Mouse (Mus musculus): ENCODE measurements around the gene Agap1. TPM values are rescaled to one million over a fixed set of nuclear protein-coding genes. Genes with fewer than 3 reads are reported as not detected.
A peak's percentile ranks its signal among the peaks of the same experiment; 100 is the strongest.

Agap1 gene
- polyA plus RNA-seq, 1 experiment from 2014 or later, result 31.9 TPM

GRCm38 (mm10) chr1:89822431-89822830, 367.8 kb downstream of the Agap1 start:
- Histone ChIP-seq H3K4me2 (ENCODE audit: low read length) (no peak overlapping the region), H3K9me3 (ENCODE audit: control insufficient read depth, low read length) (no peaks in the 10 kb centered on the region), H3K9ac (ENCODE audit: low read depth, low read length) (no peak overlapping the region), H3K36me3 (ENCODE audit: control insufficient read depth, insufficient read depth, low read length) (no peaks in the 10 kb centered on the region), H3K4me3 (ENCODE audit: low read length) (no peak overlapping the region), H3K27me3 (replicated peaks; ENCODE audit: control insufficient read depth, insufficient read depth, low read length) (no peaks in the 10 kb centered on the region), H3K27ac (ENCODE audit: low read depth, low read length) (no peak overlapping the region), H3K4me1 (ENCODE audit: control insufficient read depth, insufficient read depth, low read depth, low read length) (peaks cover 3% of the 10 kb centered on the region; the same call in 1 of the 2 replicates)
- WGBS, result 84% methylated on average over 3 of the region's 3 CpGs
- ATAC-seq, result no peak

- Histone ChIP-seq H3K27me3 (replicated peaks; ENCODE audit: control insufficient read depth, insufficient read depth, low read length) (no peaks in the 10 kb centered on the region), H3K27ac (ENCODE audit: low read depth, low read length) (no peak overlapping the region), H3K9me3 (ENCODE audit: control insufficient read depth, low read length) (no peaks in the 10 kb centered on the region), H3K4me2 (ENCODE audit: low read length) (no peak overlapping the region), H3K9ac (ENCODE audit: low read depth, low read length) (no peak overlapping the region), H3K4me3 (ENCODE audit: low read length) (no peak overlapping the region), H3K36me3 (ENCODE audit: control insufficient read depth, insufficient read depth, low read length) (no peaks in the 10 kb centered on the region), H3K4me1 (ENCODE audit: control insufficient read depth, insufficient read depth, low read depth, low read length) (peaks cover 3% of the 10 kb centered on the region; the same call in 1 of the 2 replicates)
- no peak for ATAC-seq
- 86% methylated on average over 7 of the region's 7 CpGs for WGBS
Measured at GRCm38 (mm10) chr1:89823036-89823435, 368.4 kb downstream of the Agap1 start.

GRCm38 (mm10) chr1:89827051-89827450, 372.4 kb downstream of the Agap1 start:
- no peak overlapping the region for H3K4me2 ChIP-seq (ENCODE audit: low read length)
- no peaks in the 10 kb centered on the region for H3K27me3 ChIP-seq (replicated peaks; ENCODE audit: control insufficient read depth, insufficient read depth, low read length)
- H3K9ac ChIP-seq (ENCODE audit: low read depth, low read length), result no peak overlapping the region
- no peak overlapping the region for H3K4me3 ChIP-seq (ENCODE audit: low read length)
- ATAC-seq, result no peak
- no peak overlapping the region for H3K27ac ChIP-seq (ENCODE audit: low read depth, low read length)
- H3K4me1 ChIP-seq (ENCODE audit: control insufficient read depth, insufficient read depth, low read depth, low read length), result peaks cover 3% of the 10 kb centered on the region; the same call in 1 of the 2 replicates
- peaks cover 3% of the 10 kb centered on the region; the same call in 1 of the 2 replicates for H3K36me3 ChIP-seq (ENCODE audit: control insufficient read depth, insufficient read depth, low read length)
- H3K9me3 ChIP-seq (ENCODE audit: control insufficient read depth, low read length), result no peaks in the 10 kb centered on the region
- 50% methylated on average over 3 of the region's 3 CpGs for WGBS

GRCm38 (mm10) chr1:89831095-89831494, 376.5 kb downstream of the Agap1 start:
- H3K36me3 ChIP-seq (ENCODE audit: control insufficient read depth, insufficient read depth, low read length), result peaks cover 5% of the 10 kb centered on the region; the same call in 1 of the 2 replicates
- H3K4me1 ChIP-seq (ENCODE audit: control insufficient read depth, insufficient read depth, low read depth, low read length), result no peaks in the 10 kb centered on the region
- ATAC-seq, result no peak
- no peak overlapping the region for H3K4me2 ChIP-seq (ENCODE audit: low read length)
- no peak overlapping the region for H3K4me3 ChIP-seq (ENCODE audit: low read length)
- no peak overlapping the region for H3K9ac ChIP-seq (ENCODE audit: low read depth, low read length)
- WGBS, result 90% methylated on average over 1 of the region's 1 CpGs
- no peak overlapping the region for H3K27ac ChIP-seq (ENCODE audit: low read depth, low read length)
- no peaks in the 10 kb centered on the region for H3K27me3 ChIP-seq (replicated peaks; ENCODE audit: control insufficient read depth, insufficient read depth, low read length)
- H3K9me3 ChIP-seq (ENCODE audit: control insufficient read depth, low read length), result no peaks in the 10 kb centered on the region

- Histone ChIP-seq H3K9ac (ENCODE audit: low read depth, low read length) (no peak overlapping the region), H3K9me3 (ENCODE audit: control insufficient read depth, low read length) (no peaks in the 10 kb centered on the region), H3K36me3 (ENCODE audit: control insufficient read depth, insufficient read depth, low read length) (peaks cover 16% of the 10 kb centered on the region; the same call in 1 of the 2 replicates), H3K4me1 (ENCODE audit: control insufficient read depth, insufficient read depth, low read depth, low read length) (peaks cover 20% of the 10 kb centered on the region), H3K27me3 (replicated peaks; ENCODE audit: control insufficient read depth, insufficient read depth, low read length) (no peaks in the 10 kb centered on the region; the same call in 1 of the 2 replicates), H3K27ac (ENCODE audit: low read depth, low read length) (no peak overlapping the region), H3K4me3 (ENCODE audit: low read length) (no peak overlapping the region), H3K4me2 (ENCODE audit: low read length) (no peak overlapping the region)
- 69% methylated on average over 9 of the region's 9 CpGs for WGBS
- ATAC-seq, result no peak
Measured at GRCm38 (mm10) chr1:89844064-89844463, 389.5 kb downstream of the Agap1 start.

- H3K9ac ChIP-seq (ENCODE audit: low read depth, low read length), result no peak overlapping the region
- no peak overlapping the region for H3K4me3 ChIP-seq (ENCODE audit: low read length)
- H3K9me3 ChIP-seq (ENCODE audit: control insufficient read depth, low read length), result no peaks in the 10 kb centered on the region
- no peaks in the 10 kb centered on the region; the same call in 1 of the 2 replicates for H3K27me3 ChIP-seq (replicated peaks; ENCODE audit: control insufficient read depth, insufficient read depth, low read length)
- WGBS, result 74% methylated on average over 4 of the region's 4 CpGs
- H3K4me2 ChIP-seq (ENCODE audit: low read length), result no peak overlapping the region
- peaks cover 32% of the 10 kb centered on the region for H3K4me1 ChIP-seq (ENCODE audit: control insufficient read depth, insufficient read depth, low read depth, low read length)
- no peak overlapping the region for H3K27ac ChIP-seq (ENCODE audit: low read depth, low read length)
- peaks cover 7% of the 10 kb centered on the region; the same call in 1 of the 2 replicates for H3K36me3 ChIP-seq (ENCODE audit: control insufficient read depth, insufficient read depth, low read length)
- ATAC-seq, result no peak
Measured at GRCm38 (mm10) chr1:89845487-89845886, 390.9 kb downstream of the Agap1 start.

GRCm38 (mm10) chr1:89846148-89846547, 391.5 kb downstream of the Agap1 start:
- peaks cover 32% of the 10 kb centered on the region for H3K4me1 ChIP-seq (ENCODE audit: control insufficient read depth, insufficient read depth, low read depth, low read length)

GRCm38 (mm10) chr1:89848356-89849039, 393.9 kb downstream of the Agap1 start:
- H3K9ac ChIP-seq (ENCODE audit: low read depth, low read length), result 0 out of 2 replicates have a peak overlapping the region, but pooled peaks have one; percentile 20
- WGBS, result 23% methylated on average over 17 of the region's 17 CpGs
- ATAC-seq, result peak; percentile 55
- no peak overlapping the region for H3K4me3 ChIP-seq (ENCODE audit: low read length)
- H3K36me3 ChIP-seq (ENCODE audit: control insufficient read depth, insufficient read depth, low read length), result no peaks in the 10 kb centered on the region
- no peaks in the 10 kb centered on the region for H3K9me3 ChIP-seq (ENCODE audit: control insufficient read depth, low read length)
- peak overlapping the region; percentile 7; the same call in 1 of the 2 replicates for H3K4me2 ChIP-seq (ENCODE audit: low read length)
- no peak overlapping the region for H3K27ac ChIP-seq (ENCODE audit: low read depth, low read length)
- H3K4me1 ChIP-seq (ENCODE audit: control insufficient read depth, insufficient read depth, low read depth, low read length), result peaks cover 32% of the 10 kb centered on the region
- H3K27me3 ChIP-seq (replicated peaks; ENCODE audit: control insufficient read depth, insufficient read depth, low read length), result no peaks in the 10 kb centered on the region

More at GRCm38 (mm10) chr1:89846148-89846547, 391.5 kb downstream of the Agap1 start:
- Histone ChIP-seq H3K9ac (ENCODE audit: low read depth, low read length) (no peak overlapping the region), H3K36me3 (ENCODE audit: control insufficient read depth, insufficient read depth, low read length) (peaks cover 6% of the 10 kb centered on the region; the same call in 1 of the 2 replicates), H3K27me3 (replicated peaks; ENCODE audit: control insufficient read depth, insufficient read depth, low read length) (no peaks in the 10 kb centered on the region; the same call in 1 of the 2 replicates), H3K9me3 (ENCODE audit: control insufficient read depth, low read length) (no peaks in the 10 kb centered on the region), H3K4me3 (ENCODE audit: low read length) (no peak overlapping the region), H3K4me2 (ENCODE audit: low read length) (no peak overlapping the region), H3K27ac (ENCODE audit: low read depth, low read length) (no peak overlapping the region)
- ATAC-seq, result no peak
- WGBS, result 49% methylated on average over 9 of the region's 9 CpGs

GRCm38 (mm10) chr1:89849151-89849860, 394.7 kb downstream of the Agap1 start:
- Histone ChIP-seq H3K9ac (ENCODE audit: low read depth, low read length) (no peak overlapping the region), H3K27me3 (replicated peaks; ENCODE audit: control insufficient read depth, insufficient read depth, low read length) (no peaks in the 10 kb centered on the region), H3K4me1 (ENCODE audit: control insufficient read depth, insufficient read depth, low read depth, low read length) (peaks cover 32% of the 10 kb centered on the region), H3K9me3 (ENCODE audit: control insufficient read depth, low read length) (no peaks in the 10 kb centered on the region), H3K27ac (ENCODE audit: low read depth, low read length) (0 out of 2 replicates have a peak overlapping the region, but pooled peaks have one; percentile 12), H3K4me2 (ENCODE audit: low read length) (no peak overlapping the region; the same call in none of the 2 replicates), H3K4me3 (ENCODE audit: low read length) (no peak overlapping the region), H3K36me3 (ENCODE audit: control insufficient read depth, insufficient read depth, low read length) (no peaks in the 10 kb centered on the region)
- ATAC-seq, result peak; percentile 37; the same call in 1 of the 2 replicates
- 37% methylated on average over 23 of the region's 23 CpGs for WGBS
